Mouse (Mus musculus) cerebellum, postnatal 4 days (tissue): ENCODE results near the gene Arhgef25.
"Not testable (repeated sequence)": the region's sequence is repeated elsewhere in the genome, so short reads cannot be mapped to it uniquely, and the experiment has no call there.

Experiments used
- DNase-seq, 2 experiments: peaks; one replicate each; pipeline ENCODE4 v3.0.0; 2022; ENCODE audit warnings: low spot score in 2 of 2, mixed read lengths in 1 of 2

Gene Arhgef25

DNA sequence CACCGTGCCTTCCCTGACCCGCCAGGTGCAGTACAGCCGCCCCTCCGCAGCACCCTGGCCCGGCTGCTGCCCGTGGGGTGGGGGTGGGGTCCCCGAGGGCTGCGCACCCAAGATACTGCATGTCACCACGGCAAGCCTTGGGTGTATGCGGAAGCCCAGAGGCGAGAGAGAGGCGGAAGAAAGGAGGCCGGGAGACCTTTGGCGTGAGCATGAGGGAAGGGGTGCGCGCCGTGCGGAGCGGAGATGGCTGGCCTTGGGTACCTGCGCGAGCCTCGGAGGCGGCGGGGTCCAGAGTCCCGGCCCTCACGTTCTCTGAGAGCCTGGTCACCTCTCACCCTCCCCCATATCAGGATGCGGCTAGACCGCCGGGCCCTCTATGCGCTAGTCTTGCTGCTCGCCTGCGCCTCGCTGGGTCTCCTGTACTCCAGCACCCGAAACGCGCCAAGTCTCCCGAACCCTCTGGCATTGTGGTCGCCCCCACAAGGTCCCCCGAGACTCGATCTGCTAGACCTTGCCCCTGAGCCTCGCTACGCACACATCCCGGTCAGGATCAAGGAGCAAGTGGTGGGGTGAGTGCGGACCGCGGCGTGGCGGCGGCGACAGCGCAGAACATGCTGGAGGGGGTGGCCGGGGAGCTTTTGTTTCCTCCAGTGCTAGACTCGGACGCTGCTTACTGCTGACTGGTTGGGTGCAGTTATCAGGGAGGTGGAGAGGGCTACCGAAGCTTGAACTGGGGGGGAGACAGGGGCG, 24.1 kb downstream of the Arhgef25 start:
- peak in 1 of 2 experiments; percentile 45 for DNase-seq

DNA sequence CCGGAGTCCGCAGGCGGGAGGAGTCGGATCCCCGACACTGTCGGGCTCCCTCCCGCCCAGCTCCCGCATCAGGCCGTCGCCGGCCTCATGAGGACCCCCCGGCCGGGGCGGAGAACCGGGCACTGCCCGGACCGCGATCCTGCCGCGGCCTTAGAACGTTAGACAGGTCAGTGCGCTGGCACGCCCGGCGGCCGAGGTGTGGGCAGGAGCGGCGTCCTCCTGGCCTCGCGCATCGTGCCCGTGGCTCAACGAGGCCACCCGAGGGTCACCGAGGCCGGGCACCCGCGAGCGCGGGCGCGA, 24.6 kb downstream of the Arhgef25 start:
- DNase-seq: peak in 1 of 2 experiments; percentile 51

DNA sequence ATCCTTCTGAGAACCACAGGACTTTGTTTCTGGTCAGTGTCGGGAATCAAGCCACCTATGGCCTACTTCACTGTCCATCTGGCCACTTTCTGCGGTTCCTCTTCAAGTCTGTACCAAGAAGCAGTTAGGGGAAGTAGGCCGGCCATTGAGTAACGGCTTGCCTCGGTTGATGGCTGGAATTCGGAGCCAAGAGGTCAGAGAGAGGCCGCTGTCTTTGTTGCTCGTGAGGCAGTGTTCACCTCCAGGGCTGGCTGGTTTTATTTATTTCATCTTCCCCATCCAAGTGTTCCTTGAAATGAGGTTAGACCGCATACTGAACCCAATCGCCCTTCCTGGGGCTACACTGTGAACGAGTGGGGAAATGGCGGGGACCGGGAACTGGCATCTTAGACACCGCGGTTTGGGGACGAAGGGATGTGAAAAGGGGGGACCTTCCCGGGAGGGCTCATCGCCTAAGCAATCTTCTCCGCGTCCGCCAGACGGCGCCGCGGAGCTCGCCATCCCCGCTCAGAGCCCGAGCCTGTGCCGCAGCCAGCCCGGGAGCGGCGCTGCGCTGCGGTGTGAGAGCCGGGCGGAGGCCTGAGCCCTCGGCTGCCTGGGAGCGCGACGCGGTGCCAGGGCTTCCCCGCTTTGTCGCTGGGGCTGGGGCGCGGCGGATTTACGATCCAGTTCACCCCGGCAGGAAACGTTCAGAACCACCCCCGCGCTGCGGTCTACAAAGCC, 25.1 kb downstream of the Arhgef25 start, which contains the start of gene B4galnt1:
Gene B4galnt1 (plus strand): TSS at position 595 of the 723 bp plus-strand sequence.
- peak; percentile 60 to 81 for DNase-seq

DNA sequence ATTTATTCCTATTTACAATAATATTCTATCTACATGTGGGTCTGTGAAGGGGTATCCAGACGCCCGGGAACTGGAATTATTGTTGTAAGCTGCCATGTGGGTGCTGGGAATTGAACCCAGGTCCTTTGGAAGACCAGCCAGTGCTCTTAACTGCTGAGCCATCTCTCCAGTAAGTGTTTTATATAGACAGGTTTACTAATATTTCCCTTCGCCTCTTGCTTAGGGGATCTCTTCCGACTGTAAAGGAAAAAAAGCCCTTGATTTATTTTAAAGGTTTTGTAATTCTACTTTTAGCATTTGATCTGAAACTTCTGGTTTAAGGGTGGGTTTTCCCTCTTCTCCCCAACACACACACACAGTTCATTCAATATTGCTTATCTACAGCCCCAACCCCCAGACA, 25.7 kb downstream of the Arhgef25 start:
- no peak for DNase-seq

DNA sequence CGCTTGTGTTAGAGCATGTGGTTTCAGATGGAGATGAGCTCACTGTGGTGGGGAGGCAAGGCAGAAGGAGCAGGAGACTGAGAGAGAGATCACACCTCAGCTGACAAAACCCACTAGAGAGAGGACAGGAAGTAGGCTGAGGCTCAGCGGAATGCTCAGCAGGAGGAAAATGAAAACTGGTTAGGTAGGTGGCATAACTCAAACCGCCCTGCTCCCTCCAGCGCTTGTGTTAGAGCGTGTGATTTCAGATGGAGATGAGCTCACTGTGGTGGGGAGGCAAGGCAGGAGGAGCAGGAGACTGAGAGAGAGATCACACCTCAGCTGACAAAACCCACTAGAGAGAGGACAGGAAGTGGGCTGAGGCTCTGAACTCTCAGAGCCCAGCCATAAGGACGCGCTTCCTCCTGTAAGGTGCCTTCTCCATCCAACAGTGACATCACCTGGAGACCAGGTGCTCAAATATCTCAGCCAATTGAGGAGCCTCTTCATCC, 27.1 kb downstream of the Arhgef25 start:
- DNase-seq: not testable (repeated sequence)

DNA sequence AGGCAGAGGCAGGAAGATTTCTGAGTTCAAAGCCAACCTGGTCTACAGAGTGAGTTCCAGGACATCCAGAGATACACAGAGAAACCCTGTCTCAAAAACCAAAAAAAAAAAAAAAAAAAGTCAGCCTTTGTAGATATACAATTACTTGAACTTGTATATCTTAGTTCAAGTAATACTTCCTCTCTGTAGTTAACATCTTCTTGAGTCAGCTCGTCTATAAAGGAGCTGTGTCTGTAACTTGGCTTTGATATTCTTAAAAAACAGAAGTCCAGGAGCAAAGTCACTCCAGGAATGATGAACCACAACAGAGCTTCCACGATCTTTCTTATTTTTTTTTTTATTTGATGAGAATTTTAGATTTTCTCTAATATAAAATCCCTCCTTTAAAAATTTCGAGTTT, 29.2 kb downstream of the Arhgef25 start:
- no peak for DNase-seq

DNA sequence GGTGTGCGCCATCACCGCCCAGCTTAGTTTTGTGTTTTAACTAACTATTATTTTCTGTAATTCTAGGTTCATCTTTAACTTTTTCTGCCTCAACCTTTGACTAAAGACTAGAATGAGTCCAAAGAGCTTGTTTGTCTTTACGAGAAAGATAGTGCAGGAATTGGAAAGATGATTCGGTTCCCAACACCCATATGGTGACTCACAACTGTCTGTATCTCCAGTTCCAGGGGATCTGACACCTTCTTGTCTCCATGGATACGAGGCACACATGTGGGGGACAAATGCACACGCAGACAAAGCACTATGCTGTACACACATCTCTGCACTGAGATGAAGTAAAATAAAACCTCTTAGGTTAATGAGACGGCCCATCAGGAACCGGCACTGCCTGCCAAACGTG, 29.8 kb downstream of the Arhgef25 start:
- DNase-seq: no peak

DNA sequence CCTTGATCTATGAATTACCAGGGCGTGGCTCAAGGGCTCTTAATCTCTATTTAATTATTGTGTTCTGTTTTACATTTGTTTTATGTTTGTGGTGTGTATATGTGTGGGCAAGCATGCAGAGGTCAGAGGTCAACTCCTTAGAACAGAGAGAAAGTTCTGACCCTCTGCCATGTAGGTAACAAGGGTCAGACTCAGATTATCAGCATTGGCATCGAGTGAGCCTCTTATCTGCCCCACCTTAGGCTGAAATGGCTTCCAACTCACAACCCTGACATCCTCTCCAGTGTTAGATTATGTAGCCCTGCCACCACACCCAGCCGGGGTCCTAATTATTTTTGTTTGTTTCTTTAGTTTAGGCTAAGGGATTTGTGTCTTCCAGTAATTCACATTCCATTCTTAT, 31.4 kb downstream of the Arhgef25 start:
- no peak for DNase-seq

DNA sequence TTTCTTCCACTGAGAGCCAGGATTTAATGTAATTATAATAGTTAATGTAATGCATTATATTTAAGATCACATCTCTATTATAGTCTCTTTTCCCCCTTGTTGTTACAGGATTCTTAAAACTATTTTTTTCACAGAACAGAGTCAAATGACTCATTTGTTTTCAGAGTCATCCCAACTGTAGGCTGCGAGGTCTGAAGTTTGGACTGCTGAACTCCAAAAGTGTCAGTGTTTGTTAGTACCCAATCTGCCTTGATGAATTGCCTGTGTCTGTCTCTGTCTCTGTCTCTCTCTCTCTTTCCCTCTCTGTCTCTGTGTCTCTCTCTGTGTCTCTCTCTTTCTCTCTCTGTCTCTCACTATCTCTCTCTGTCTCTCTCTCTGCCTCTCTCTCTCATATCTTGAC, 33.4 kb downstream of the Arhgef25 start:
- no peak for DNase-seq

DNA sequence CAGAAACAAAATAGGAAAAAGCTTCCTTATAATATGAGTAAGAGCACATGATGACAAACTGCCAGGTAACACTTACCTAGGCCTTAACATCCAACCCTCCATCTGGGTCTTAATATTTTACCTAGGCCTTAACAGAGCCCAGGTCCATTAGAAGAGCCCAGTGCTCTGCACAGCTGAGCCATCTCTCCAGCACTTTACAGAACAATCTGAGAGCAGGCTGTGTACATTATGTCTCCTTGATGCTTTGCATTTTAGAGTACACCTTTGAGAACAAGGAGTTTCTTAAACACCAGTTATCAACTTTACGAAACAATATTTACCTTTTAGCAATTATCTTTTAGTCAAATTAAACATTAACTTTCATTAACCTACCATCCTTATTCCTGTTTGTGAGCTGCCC, 33.8 kb downstream of the Arhgef25 start:
- no peak for DNase-seq

DNA sequence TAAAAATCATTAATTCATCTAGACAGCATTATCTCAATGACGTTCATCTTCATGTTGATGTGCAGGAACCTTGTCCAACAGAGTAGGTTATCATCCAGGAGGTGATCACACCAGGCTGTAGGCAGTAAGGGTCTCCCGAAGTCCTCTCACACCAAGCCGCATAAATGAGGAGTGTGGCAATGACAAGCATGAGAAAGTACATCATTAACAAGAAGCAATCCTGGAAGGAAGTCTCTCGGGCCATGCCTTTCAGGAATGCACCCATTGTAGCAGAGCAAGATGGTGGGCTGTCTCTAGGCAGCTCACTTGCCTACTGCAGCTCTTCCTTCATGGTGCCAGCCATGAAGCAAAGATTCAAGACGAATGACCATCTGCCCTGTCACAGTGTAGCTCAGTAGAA, 35.2 kb downstream of the Arhgef25 start:
- DNase-seq: no peak

DNA sequence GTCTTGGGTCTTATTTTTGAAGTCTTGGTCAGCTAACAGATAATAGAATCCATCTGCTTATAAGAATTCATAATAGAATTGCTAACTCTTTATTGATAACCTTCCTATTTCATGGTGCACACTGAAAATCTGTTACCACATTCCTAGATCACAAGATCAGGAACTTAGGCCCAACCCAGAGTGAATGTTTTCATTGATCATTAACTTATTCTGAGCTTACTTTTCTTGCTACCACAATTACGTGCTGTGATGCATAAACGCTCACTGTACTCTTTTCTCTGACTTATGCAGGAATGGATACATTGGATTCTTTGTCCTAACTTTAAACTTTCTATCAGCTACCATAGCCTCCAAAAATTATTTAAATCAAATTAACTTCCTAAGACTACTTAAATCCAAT, 35.6 kb downstream of the Arhgef25 start:
- no peak for DNase-seq

DNA sequence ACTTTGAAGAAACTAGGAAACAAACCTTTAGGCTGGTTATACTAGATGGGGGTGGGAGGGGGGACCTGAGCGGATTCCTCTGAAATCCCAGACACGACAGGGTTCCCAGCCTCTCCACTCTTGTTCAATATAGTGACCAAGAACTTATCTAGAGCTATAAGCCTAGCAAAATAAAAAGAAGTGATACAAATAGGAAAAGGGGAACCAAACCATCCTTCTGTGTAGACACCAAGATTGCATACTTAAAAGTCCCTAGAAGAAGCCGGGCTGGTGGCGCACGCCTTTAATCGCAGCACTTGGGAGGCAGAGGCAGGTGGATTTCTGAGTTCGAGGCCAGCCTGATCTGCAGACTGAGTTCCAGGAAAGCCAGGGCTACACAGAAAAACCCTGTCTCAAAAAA, 36.6 kb downstream of the Arhgef25 start:
- no peak for DNase-seq

DNA sequence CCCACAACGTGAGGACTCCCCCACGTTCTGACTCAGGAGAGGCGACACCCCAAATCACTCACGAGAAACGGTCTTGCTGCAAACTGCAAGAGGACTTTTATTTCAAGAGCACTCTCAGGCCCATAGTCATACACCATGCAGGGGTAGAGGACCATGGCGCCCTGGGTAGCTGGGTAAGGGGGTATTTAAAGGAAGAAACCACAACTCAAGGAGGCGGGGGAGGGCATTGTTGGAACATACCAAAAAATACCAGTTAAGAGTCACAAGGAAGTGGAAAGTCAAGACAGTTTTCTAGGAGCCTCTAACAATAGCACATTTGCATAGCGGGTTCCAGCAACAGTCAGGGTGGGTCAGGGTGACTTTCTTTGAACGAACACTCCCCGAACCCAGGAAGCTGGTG, 37.3 kb downstream of the Arhgef25 start:
- not testable (repeated sequence) for DNase-seq

DNA sequence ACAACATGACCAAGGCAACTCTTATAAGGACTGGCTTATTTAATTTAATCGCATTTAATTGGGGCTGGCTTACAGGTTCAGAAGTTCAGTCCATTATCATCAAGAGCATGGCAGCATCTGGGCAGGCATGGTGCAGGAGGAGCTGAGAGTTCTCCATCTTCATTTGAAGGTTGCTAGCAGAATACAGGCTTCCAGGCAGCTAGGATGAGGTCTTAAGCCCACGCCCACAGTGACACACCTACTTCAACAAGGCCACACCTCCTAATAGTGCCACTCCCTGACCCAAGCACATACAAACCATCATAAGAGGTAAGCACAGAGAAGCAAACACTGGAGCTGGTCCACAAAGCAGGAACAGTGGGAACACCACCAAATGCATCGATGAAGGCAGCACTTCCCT, 38.6 kb downstream of the Arhgef25 start:
- not testable (repeated sequence) for DNase-seq

DNA sequence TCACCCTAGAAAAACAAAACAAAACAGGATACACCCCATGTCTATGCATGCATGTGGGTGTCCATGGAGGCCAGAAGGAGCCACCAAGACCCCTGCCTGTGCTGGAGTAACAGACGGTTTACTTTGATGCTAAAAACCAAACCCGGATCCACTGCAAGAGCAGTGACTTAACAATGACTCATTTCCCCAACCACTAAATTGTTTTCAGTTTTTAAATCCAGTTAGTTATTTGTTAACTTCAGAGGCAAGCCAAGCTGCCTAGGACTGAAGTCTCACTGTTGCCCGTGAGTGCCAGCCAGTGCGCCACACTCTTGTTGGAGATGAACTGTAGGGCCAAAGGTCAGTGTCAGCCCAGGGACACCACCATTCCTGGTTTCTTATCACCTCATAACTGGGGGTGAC, 39.4 kb downstream of the Arhgef25 start:
- DNase-seq: no peak

DNA sequence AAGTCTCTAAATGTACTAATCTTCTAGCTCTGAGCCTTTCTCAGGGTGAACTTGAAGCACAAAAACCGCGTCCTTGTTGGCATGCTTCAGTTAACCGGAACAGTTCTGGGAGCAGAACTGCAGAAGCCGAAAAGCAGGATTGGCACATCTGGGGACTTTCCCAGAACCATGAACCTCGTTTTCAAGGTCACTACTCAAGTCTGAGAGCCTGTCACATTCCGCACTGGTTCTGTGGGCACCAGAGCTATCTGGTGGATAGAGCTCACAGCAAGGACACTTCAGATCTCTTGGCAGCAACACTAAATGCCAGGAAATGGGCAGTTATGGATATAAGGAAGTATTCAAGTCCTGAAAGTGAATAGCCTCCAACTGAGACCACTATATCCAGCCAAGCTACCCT, 42.7 kb downstream of the Arhgef25 start:
- no peak for DNase-seq

DNA sequence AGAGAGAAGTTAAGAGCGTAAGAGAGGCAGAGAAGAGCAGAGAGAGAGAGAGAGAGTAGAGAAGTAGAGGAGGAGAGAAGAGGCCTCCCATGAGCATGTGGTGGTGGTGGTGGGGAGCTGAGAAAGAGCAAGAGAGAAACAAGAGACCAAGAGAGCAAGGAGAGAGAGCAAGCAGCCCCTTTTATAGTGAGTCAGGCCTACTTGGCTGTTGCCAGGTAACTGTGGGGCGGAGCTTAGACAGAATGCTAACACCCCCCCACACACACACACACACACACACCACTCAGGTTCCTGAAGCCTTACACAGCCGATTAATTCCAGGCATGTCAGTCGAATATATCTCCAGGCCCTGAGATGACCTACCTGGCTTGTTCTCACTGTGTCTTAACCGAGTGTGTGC, 44.6 kb downstream of the Arhgef25 start:
- no peak for DNase-seq

DNA sequence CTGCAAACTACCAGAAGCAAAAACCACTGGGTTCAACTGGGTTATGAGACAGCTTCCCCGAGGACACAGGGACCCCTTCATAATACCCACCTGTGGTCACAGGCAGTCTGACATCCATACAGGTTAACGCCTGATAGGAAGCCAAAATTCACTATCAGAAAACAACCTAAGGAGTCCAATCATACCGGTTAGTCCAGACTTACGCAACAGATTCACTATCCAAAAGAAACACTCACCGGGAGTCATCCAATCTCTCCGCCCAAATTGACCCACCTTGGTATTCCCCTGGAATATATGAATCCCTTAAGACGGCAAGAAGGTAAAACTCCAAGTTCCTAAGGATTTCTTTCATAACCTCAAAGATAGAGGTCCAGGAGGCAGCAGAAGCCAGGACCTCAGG, 45.3 kb downstream of the Arhgef25 start:
- no peak for DNase-seq

DNA sequence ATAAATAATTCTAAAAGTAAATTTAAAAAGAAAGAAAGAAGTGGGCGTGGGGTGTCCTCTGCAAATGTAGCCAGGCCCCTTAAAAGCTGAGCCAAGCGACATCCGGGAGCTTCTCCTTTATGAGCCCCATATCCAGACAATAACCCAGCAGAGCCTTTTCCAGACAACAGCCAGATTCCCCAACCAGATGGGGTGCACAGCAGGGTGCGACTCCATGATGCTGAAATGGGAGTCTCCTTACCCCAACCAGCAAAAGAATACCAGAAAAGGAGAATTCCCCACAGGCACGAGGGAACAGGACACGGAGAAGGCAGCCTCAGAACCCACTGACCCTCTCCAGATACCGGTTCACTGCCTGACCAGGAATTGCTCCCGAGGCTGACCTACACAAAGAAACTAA, 46.7 kb downstream of the Arhgef25 start:
- DNase-seq: no peak

DNA sequence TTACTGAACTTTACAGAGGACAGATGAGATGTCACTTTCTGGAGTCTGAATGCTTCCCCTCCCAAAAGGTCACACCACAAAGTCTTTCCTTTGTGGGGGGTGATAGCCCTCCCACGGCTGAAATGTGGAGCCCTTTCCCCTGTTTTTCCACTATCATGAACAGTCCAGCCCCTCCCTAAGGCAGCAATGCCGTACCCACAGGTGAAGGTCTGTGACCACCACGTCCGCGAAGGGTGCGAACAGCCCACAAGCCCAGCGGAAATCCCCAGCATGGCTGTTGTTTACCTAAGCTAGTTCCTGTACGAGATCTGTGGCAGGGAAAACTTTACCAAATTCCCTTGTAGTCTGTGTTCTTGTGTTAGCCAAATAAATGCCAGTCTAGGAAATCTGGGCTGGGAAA, 48.4 kb downstream of the Arhgef25 start:
- DNase-seq: no peak

DNA sequence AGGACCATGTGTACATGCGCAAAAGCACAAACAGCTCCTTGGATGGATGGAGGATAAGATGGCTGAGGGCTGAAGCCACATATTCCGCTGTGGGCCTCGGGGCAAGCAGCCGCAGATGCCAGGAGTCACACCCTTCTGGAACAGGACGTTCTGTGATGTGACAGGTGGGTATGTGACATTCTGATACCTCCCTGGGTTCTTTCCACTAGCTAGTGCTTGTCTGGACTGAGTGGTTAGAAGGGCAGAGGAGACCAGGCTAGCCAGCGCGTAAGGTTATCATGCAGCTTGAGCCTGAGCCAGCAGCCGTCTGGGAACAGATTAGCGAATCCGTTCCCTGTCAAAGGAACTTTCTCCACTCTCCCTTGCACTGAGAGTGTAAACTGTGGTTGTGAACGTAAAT, 48.9 kb downstream of the Arhgef25 start:
- DNase-seq: no peak
